Mouse (Mus musculus) splenic B cell, adult 2 months (primary cell): Measurements from ENCODE around the gene Muc20.

Experiments used
- DNase-seq: peaks from one replicate; pipeline ENCODE4 v3.0.0-alpha.2; 2011; ENCODE audit warnings: low read depth, low spot score
- H3K27me3 ChIP-seq: 2 replicates; pipeline ENCODE4 v1.6.1; 2012; ENCODE audit warnings: mild to moderate bottlenecking, low read length, moderate library complexity, mixed read lengths; ENCODE audit not compliant: control insufficient read depth, poor library complexity, insufficient read depth, severe bottlenecking
- H3K36me3 ChIP-seq: 2 replicates; pipeline ENCODE4 v1.6.1; 2012; ENCODE audit warnings: mild to moderate bottlenecking, low read length, moderate library complexity, mixed read lengths; ENCODE audit not compliant: control insufficient read depth, poor library complexity, insufficient read depth, severe bottlenecking

Muc20 gene

DNA sequence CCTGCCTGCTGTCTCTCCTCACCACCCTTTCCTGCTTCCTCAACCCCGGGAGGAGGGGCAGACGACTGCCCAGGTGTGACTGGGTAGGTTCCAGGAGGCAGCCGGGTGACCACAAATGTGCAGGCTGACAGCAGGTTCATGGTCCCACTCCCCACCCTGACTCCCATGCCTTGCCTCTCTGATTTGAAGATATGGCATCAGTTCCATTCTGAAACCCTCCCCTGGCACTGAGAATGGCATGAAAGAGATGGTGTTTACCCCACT, at the start of gene Muc20:
Gene Muc20, minus strand, starts transcription at position 10 of the 264 bp plus-strand sequence.
- H3K36me3 ChIP-seq, result no peaks in the 10 kb centered on the region
- no peak for DNase-seq
- H3K27me3 ChIP-seq, result no peaks in the 10 kb centered on the region

GRCm38 (mm10) chr16:32831501-32831900, 34.3 kb upstream of the Muc20 start:
- H3K27me3 ChIP-seq, result no peaks in the 10 kb centered on the region
- H3K36me3 ChIP-seq, result peaks cover 17% of the 10 kb centered on the region
- DNase-seq, result no peak

- H3K27me3 ChIP-seq, result no peaks in the 10 kb centered on the region
- H3K36me3 ChIP-seq, result peaks cover 31% of the 10 kb centered on the region
- no peak for DNase-seq
These were observed 31.9 kb upstream of the Muc20 start for GRCm38 (mm10) chr16:32829104-32829503.

- no peaks in the 10 kb centered on the region for H3K27me3 ChIP-seq
- H3K36me3 ChIP-seq, result peaks cover 32% of the 10 kb centered on the region
- no peak for DNase-seq
These were observed 29.3 kb upstream of the Muc20 start for GRCm38 (mm10) chr16:32826521-32826920.

- peaks cover 32% of the 10 kb centered on the region for H3K36me3 ChIP-seq
- no peaks in the 10 kb centered on the region for H3K27me3 ChIP-seq
- no peak for DNase-seq
These were observed 28.1 kb upstream of the Muc20 start for GRCm38 (mm10) chr16:32825380-32825779.

DNA sequence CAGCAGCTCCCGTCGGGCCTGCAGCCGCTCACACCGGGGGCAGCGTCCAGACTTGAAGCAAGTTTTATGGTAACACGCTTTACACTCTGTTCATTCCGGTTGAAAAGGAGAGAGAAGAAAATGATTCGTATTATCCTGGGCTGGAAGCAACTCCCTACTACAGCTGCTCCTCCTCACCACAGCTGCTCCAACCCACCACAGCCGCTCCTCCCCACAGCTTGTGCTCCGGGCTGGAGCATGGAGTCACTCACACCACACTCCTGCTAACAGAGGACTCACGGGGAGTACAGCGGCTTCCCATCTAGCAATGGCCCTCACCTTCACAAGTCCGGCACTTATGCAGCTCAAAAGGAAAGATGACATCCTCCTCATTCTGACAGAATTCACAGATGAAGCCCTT, 26.8 kb upstream of the Muc20 start:
- DNase-seq, result no peak
- no peaks in the 10 kb centered on the region for H3K27me3 ChIP-seq

DNA sequence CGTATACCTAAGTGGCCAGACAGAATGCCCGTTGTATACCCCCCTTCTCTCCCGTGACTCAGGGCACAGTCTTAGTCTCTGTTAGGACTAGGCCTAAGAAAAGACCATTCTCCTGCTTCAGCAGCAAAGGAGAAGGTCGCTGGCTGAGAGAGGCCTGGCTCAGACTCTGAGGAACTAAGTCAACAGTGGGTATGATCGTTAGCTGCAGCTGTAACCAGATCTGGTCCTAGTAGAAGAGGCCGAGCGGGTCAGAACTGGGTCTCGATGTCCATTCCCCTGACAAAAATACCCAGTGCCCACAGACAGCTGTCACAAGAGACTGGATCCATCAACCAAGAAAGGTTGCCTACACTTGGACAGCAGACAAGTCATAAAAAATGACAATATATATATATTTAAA, 26.3 kb upstream of the Muc20 start:
- no peak for DNase-seq
- peaks cover 32% of the 10 kb centered on the region for H3K36me3 ChIP-seq
- H3K27me3 ChIP-seq, result no peaks in the 10 kb centered on the region

More for the DNA sequence above, 26.8 kb upstream of the Muc20 start:
- peaks cover 32% of the 10 kb centered on the region for H3K36me3 ChIP-seq

DNA sequence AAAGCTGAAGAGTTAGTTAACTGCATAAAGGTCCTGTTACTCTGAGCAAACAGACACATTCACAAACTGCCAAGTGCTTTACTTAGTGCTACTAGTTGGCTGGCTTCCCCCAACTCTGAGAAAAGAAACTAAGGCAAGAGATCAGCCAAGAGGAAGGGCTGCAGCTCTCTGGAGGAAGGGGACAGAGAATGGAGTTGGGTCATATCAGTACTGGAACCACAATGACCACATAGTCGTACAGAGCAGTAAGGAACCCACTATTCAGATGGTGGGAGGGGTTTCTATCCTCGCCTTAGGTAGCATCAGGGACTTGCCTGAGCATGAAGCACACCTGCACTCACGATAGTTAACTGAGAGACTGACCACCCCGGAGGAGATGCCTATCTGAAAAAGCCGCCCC, 25.6 kb upstream of the Muc20 start:
- Histone ChIP-seq H3K36me3 (peaks cover 30% of the 10 kb centered on the region), H3K27me3 (no peaks in the 10 kb centered on the region)
- no peak for DNase-seq

GRCm38 (mm10) chr16:32822450-32822827, 25.2 kb upstream of the Muc20 start:
- Histone ChIP-seq H3K27me3 (no peaks in the 10 kb centered on the region), H3K36me3 (peaks cover 29% of the 10 kb centered on the region)
- no peak for DNase-seq

GRCm38 (mm10) chr16:32821772-32822449, 24.7 kb upstream of the Muc20 start:
- no peak for DNase-seq
- Histone ChIP-seq H3K36me3 (peaks cover 24% of the 10 kb centered on the region), H3K27me3 (no peaks in the 10 kb centered on the region)

DNA sequence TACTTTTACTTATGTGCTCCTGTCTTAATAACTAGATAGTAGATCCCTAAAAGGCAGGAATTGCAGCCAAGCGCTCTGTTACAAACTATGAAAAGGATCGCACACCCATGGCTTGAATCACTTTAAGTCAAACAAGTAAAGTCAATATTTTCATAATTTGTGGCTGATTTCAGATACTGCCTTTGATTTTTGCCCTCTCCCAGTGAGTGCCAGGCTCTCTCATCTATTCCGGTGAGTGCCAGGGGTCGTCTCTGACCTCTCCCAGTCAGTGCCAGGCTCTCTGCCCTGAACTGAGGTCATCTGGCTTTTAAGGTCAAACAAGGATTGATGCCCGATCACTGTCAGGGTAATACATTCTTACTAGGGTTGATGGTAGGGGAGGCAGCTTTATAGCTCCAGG, 21.2 kb upstream of the Muc20 start:
- no peaks in the 10 kb centered on the region for H3K27me3 ChIP-seq
- DNase-seq, result no peak

GRCm38 (mm10) chr16:32818036-32818435, 20.8 kb upstream of the Muc20 start:
- H3K36me3 ChIP-seq, result 0 out of 2 replicates have a peak, but pooled peaks cover 2% of the 10 kb centered on the region
- DNase-seq, result no peak
- H3K27me3 ChIP-seq, result no peaks in the 10 kb centered on the region

More for the DNA sequence above, 21.2 kb upstream of the Muc20 start:
- peaks cover 2% of the 10 kb centered on the region; the same call in 1 of the 2 replicates for H3K36me3 ChIP-seq

- H3K36me3 ChIP-seq, result no peaks in the 10 kb centered on the region
- DNase-seq, result peak; percentile 5
- no peaks in the 10 kb centered on the region for H3K27me3 ChIP-seq
These were observed 17.9 kb upstream of the Muc20 start for GRCm38 (mm10) chr16:32815160-32815605.

DNA sequence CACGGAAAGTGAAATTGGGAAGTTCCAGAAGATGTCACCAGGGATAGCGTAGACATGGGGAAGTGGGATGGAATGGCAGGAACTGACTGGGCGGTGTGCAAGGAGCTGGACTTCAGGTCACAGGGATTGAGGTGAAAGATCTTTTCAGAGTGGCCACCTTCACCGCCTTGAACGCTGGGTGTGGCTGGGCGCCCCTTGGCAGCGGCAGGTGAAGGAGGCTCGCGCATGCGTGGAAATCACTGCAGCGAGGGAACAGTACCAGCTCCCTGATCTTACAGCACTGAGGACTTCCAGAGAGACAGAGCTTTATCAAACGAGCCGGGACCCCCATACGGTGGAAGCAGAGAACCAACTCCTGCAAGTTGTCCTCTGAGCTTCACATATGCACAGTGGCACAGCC, 17.3 kb upstream of the Muc20 start:
- DNase-seq, result peak; percentile 55
- H3K27me3 ChIP-seq, result no peaks in the 10 kb centered on the region
- H3K36me3 ChIP-seq, result no peaks in the 10 kb centered on the region

DNA sequence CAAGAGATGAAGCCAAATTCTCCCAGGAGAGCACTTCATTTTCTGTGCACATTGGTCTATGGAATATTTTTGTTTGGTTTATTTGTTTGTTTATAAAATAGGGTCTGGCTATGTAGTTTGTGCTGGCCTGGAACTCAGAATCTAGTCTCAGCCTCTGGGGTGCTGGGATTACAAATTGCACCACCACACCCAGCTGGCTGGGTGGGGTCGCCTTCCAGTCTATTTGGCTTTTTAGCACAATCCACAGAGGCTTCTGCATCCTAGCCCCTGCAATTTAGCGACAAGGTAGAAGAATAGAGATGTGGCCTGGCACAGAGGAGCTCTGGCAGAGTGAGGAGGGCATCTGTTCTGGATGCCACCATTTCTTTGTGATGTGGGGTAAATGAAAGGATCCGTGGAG, 16.5 kb upstream of the Muc20 start:
- no peaks in the 10 kb centered on the region for H3K36me3 ChIP-seq
- no peak for DNase-seq
- no peaks in the 10 kb centered on the region for H3K27me3 ChIP-seq

GRCm38 (mm10) chr16:32813362-32813761, 16.1 kb upstream of the Muc20 start:
- Histone ChIP-seq H3K27me3 (no peaks in the 10 kb centered on the region), H3K36me3 (no peaks in the 10 kb centered on the region)
- no peak for DNase-seq
